Mouse (Mus musculus): Measurements from ENCODE around the gene Fbxo39. TPM values are rescaled to one million over a fixed set of nuclear protein-coding genes. Genes with fewer than 3 reads are reported as not detected.
"Not testable (repeated sequence)": the region's sequence is repeated elsewhere in the genome, so short reads cannot be mapped to it uniquely, and the experiment has no call there.

Gene Fbxo39
- total RNA-seq, 2 experiments from 2014 or later: 1.3 TPM; not detected in 1

- ATAC-seq (replicated peaks; ENCODE audit: low FRiP score, poor library complexity, severe bottlenecking): peak; percentile 64
These were observed 5.3 kb upstream of the Fbxo39 start for GRCm38 (mm10) chr11:72308982-72309381.

DNA sequence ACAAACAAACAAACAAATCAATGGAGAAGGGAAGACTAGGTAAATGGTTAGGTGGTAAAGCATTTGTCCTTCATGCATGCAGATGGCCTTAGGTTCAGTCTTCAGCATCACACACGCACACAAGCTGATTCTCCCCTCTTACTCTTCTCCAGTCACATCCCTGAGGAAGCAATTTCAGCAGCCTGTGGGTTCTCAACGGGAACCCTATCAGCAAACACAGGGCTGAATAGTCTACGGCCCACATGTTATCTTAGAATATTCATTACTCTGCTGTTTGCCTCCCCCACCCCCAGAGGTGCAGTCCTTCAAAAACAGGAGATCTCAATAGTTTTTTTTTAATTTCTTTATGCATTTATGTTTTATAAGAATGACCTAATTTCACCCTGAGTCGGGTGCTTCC lies 3.8 kb upstream of the Fbxo39 start:
- peak; percentile 58 for ATAC-seq (replicated peaks; ENCODE audit: low FRiP score, poor library complexity, severe bottlenecking)

GRCm38 (mm10) chr11:72311355-72312001 lies 2.8 kb upstream of the Fbxo39 start:
- ATAC-seq (replicated peaks; ENCODE audit: low FRiP score, poor library complexity, severe bottlenecking): peak; percentile 87

GRCm38 (mm10) chr11:72318026-72318425 lies 3.8 kb downstream of the Fbxo39 start:
- no peak for ATAC-seq (replicated peaks; ENCODE audit: low FRiP score, poor library complexity, severe bottlenecking)

DNA sequence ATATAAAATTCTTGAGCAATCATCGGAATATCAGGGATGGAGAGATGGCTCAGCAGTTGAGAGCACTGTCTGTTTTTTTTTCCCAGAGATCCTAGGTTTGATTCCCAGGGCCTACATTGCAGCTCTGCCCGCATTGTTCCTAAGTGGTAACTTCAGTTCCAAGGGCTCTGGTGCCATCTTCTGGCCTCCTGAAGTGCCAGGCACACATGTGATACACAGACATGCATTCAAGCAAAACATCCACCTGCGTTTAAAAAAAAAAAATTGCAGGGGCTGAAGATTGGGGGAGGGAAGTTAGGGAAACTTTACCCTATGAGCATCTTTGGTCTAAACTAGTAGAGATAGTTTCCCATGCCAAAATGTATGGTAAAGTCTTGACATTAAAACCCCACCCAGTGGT lies 10.2 kb downstream of the Fbxo39 start:
- ATAC-seq (replicated peaks; ENCODE audit: low FRiP score, poor library complexity, severe bottlenecking): no peak

- no peak for ATAC-seq (replicated peaks; ENCODE audit: low FRiP score, poor library complexity, severe bottlenecking)
These were observed 11.5 kb downstream of the Fbxo39 start for GRCm38 (mm10) chr11:72325701-72326100.

GRCm38 (mm10) chr11:72332951-72333667 lies 18.9 kb downstream of the Fbxo39 start:
- no peak for ATAC-seq (replicated peaks; ENCODE audit: low FRiP score, poor library complexity, severe bottlenecking)

DNA sequence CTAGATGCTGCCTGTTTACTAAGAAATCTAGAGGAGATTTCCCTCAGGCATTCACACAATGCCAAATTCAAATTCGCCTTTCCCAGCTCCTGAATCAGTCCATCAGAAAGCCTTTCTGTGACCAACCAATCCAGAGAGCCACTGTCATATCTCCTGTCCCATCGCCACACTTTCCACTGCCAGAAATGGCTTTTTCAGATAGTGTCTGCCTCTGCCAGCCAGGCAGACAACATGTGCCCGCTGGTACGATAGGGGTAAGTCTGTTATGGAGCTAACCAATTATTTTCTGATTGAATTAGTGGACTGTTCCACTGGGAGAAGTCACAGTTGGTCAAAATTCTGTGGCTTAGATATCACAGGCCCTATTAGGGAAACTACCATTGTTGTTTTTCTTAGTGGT lies 20.4 kb downstream of the Fbxo39 start:
- ATAC-seq (replicated peaks; ENCODE audit: low FRiP score, poor library complexity, severe bottlenecking): no peak

DNA sequence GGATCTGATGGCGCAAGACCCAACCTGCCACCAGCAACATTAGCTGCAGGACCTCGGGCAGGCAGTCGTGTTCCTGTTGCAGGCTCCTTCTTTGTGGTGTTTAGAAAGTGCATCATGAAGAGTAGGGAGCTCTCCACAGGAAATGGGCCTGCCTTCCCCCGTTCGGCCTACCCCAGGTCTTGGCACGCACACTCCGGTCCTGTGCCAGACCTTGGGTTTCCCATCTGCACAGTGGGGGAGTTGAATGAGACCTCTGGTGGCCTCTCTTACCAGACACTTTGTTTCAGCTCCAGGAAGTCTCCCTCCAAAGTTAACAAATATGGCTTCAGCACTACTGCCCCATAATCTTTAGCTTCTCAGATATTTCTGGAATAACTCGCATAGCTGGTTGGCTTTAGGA lies 22.5 kb downstream of the Fbxo39 start:
- no peak for ATAC-seq (replicated peaks; ENCODE audit: low FRiP score, poor library complexity, severe bottlenecking)

GRCm38 (mm10) chr11:72338437-72338871 lies 24.2 kb downstream of the Fbxo39 start:
- no peak for ATAC-seq (replicated peaks; ENCODE audit: low FRiP score, poor library complexity, severe bottlenecking)

- ATAC-seq (replicated peaks; ENCODE audit: low FRiP score, poor library complexity, severe bottlenecking): no peak
These were observed 25.5 kb downstream of the Fbxo39 start for GRCm38 (mm10) chr11:72339716-72340115.

DNA sequence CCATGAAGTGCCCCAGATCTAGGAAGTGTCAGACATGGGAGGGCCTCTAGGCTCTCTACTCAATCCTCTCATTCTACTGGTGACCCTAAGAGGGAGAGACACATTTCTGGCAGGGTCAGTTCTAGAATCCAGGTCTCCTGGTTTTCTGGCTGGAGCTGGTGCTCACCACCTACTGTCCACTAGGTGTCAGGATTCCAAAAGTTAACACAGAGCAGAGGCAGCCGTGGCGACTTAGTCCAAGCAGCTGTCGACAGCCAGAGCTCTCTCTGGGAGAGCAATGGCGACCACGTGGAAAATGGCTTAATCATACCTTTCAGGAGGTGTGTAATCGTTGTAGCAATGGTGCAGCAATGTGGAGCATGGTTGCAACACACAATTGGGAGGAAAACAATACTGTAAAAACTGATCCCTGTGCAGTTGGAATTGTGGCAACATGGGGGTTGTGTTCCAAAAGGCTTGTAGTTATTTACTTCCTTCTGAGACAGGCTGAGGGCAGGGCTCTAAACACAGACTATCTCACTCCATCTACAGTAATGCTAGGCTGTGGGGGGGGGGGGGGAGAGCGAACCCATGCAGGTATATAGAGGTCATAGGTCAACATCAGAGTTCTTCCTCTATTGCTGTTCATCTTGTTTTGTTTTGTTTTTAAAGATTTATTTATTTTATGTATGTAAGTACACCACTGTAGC lies 28.4 kb downstream of the Fbxo39 start:
- ATAC-seq (replicated peaks; ENCODE audit: low FRiP score, poor library complexity, severe bottlenecking): peak; percentile 64; the same call in 1 of the 2 replicates

DNA sequence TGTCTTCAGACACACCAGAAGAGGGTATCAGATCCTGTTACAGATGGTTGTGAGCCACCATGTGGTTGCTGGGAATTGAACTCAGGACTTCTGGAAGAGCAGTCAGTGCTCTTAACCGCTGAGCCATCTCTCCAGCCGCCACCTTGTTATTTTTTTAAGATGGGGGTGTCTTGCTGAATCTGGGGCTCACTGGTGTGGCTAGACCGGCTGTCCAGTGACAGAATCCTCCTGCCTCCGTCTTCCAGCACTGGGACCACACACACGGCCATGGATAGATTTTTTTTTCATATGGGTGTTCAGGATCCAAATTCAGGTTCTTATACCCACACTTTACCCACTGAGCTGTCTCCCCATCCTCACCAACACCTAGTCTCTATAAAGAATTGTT lies 29.0 kb downstream of the Fbxo39 start:
- not testable (repeated sequence) for ATAC-seq (replicated peaks; ENCODE audit: low FRiP score, poor library complexity, severe bottlenecking)

DNA sequence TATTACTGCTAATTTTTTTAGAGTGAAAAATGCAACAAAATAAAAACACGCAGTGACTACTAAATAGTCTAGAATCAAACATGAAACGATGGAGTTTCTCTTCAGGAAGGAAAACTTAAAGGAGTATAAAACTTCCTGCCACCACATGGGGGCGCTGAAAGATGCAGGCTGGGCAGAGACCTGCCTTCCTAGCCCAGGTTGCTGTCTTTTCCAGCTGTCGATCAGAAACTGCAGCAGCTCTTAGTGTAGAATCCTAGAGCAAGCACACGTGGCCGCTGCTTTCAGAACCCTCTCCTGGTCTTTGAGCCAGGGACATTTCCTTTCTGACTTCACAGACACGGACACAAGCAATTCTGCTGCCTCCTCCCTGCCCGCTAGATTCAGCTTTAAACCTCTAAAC lies 29.7 kb downstream of the Fbxo39 start:
- no peak for ATAC-seq (replicated peaks; ENCODE audit: low FRiP score, poor library complexity, severe bottlenecking)

GRCm38 (mm10) chr11:72344486-72344885 lies 30.2 kb downstream of the Fbxo39 start:
- no peak for ATAC-seq (replicated peaks; ENCODE audit: low FRiP score, poor library complexity, severe bottlenecking)

DNA sequence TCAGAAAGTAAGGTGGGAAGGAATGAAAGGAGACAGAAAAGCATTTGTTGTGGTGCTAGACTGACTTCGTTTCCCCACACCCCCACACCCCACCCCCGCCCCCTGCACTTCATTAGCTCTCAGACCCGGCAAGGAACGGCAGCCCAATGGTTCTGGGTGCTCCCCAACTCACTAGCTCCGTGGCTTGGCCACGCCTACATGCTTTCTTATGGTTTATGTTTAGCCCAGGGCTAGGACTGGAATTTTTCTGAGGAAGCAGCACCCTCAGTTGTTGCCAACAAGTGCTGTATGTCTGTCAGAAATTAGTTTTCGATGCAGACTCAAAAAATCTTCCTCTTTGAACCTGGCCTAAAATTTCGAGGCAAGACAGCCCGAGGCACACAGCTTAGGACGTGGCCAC lies 34.3 kb downstream of the Fbxo39 start:
- no peak for ATAC-seq (replicated peaks; ENCODE audit: low FRiP score, poor library complexity, severe bottlenecking)

- ATAC-seq (replicated peaks; ENCODE audit: low FRiP score, poor library complexity, severe bottlenecking): no peak
These were observed 34.8 kb downstream of the Fbxo39 start for GRCm38 (mm10) chr11:72349016-72349415.

- ATAC-seq (replicated peaks; ENCODE audit: low FRiP score, poor library complexity, severe bottlenecking): no peak
These were observed 35.4 kb downstream of the Fbxo39 start for GRCm38 (mm10) chr11:72349652-72350051.

DNA sequence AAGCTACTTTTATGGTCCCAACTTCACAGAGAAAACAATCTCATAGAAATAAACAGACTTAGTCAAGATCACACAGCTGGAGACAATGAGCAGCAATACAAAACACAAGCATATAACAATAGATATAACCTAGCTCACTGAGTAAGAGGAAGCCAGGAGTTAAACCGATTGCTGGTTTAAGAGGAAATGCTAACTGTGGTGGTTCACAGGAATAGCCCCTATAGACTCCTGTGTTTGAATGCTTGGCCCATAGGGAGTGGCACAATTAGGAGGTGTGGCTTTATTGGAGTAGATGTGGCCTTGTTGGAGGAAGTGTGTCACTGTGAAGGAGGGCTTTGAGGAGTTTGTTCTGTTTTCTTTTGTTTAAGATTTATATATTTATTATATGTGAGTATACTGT lies 38.0 kb downstream of the Fbxo39 start:
- ATAC-seq (replicated peaks; ENCODE audit: low FRiP score, poor library complexity, severe bottlenecking): no peak

DNA sequence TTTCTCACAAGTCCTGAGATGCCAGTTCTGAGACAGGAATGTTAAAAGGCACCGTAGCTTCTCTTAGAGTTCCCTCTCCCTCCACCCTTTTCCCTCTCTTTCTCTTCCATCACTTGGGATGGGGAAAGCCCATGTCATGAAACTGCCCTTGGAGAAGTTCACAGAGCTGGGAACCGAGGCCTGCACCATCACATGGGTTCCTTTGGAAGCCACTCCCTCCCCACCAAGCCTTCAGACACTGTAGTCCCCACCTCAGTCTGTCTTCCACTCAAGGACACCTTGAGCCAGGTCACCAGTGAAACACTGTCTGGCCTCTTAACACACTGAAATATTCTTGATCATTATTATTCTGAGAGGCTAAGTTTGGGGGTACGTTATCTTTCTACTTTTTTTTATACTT lies 38.9 kb downstream of the Fbxo39 start:
- no peak for ATAC-seq (replicated peaks; ENCODE audit: low FRiP score, poor library complexity, severe bottlenecking)

All from erythroblast, adult 5-6 weeks (primary cell).